Mouse (Mus musculus) embryonic facial prominence, embryonic 11.5 days (tissue): ENCODE results near the gene Chid1. TPM values are rescaled to one million over a fixed set of nuclear protein-coding genes. Genes with fewer than 3 reads are reported as not detected.

Experiments
- ATAC-seq: fragments of 200-750 bp; cut with Nextera tagmentation; replicated peaks from 2 replicates; pipeline ENCODE4 v1.8.0; 2017; ENCODE audit warnings: low read depth; ENCODE audit not compliant: insufficient number of reproducible peaks, low FRiP score, low TSS enrichment
- DNase-seq: peaks from one replicate; pipeline ENCODE4 v3.0.0-alpha.2; 2015; ENCODE audit warnings: low spot score
- H3K27ac ChIP-seq: fragments of 300-500 bp; sonication (generic); replicated peaks from 2 replicates; pipeline ENCODE4 v1.5.1; 2014; ENCODE audit warnings: mild to moderate bottlenecking, low read depth, low read length, control low read depth
- H3K27me3 ChIP-seq: fragments of 300-500 bp; sonication (generic); 2 replicates; pipeline ENCODE4 v1.6.1; 2014; ENCODE audit warnings: mild to moderate bottlenecking, low read length, moderate library complexity, mixed read lengths; ENCODE audit not compliant: control insufficient read depth, insufficient read depth
- H3K36me3 ChIP-seq: fragments of 300-500 bp; sonication (generic); replicated peaks from 2 replicates; pipeline ENCODE4 v1.6.1; 2014; ENCODE audit warnings: low read depth, mild to moderate bottlenecking, low read length, moderate library complexity, mixed read lengths; ENCODE audit not compliant: control insufficient read depth, insufficient read depth
- H3K4me1 ChIP-seq: fragments of 300-500 bp; sonication (generic); 2 replicates; pipeline ENCODE4 v1.6.1; 2014; ENCODE audit warnings: low read length, mixed read lengths; ENCODE audit not compliant: control insufficient read depth, insufficient read depth
- H3K4me2 ChIP-seq: fragments of 300-500 bp; sonication (generic); 2 replicates; pipeline ENCODE4 v1.6.1; 2014; ENCODE audit warnings: low read depth, mild to moderate bottlenecking, control low read depth, low read length, moderate library complexity
- H3K4me3 ChIP-seq: fragments of 300-500 bp; sonication (generic); 2 replicates; pipeline ENCODE4 v1.5.1; 2014; ENCODE audit warnings: low read depth, low read length, control low read depth
- H3K9ac ChIP-seq: fragments of 300-500 bp; sonication (generic); replicated peaks from 2 replicates; pipeline ENCODE4 v1.6.1; 2014; ENCODE audit warnings: mild to moderate bottlenecking, control low read depth, low read length
- H3K9me3 ChIP-seq: fragments of 300-500 bp; sonication (generic); replicated peaks from 2 replicates; pipeline ENCODE4 v1.6.1; 2016; ENCODE audit warnings: mild to moderate bottlenecking, low read length, inconsistent platforms, mixed read lengths; ENCODE audit not compliant: control insufficient read depth
- WGBS: fragments of 180-500 bp; shearing (Covaris S2); extraction: QIAGEN DNeasy Blood & Tissue Kit; methylation state at CpG from one replicate; pipeline ENCODE4 v1.1.7; 2014; 5-methylcytosine and 5-hydroxymethylcytosine counted together
- polyA plus RNA-seq: library from polyadenylated mRNA; unstranded; fragments of >200 nt; fragmentation: Nextera tagmentation; extraction: Ambion mirVana; gene quantifications from 2 replicates; pipeline ENCODE4 v1.2.1, GENCODE M21; 2014

Chid1 gene
- polyA plus RNA-seq, 1 experiment from 2014 or later, result 25.8 TPM

- Histone ChIP-seq H3K4me2 (no peak overlapping the region), H3K4me3 (no peak overlapping the region), H3K27ac (no peak overlapping the region), H3K9me3 (no peaks in the 10 kb centered on the region), H3K36me3 (no peaks in the 10 kb centered on the region), H3K27me3 (peaks cover 4% of the 10 kb centered on the region; the same call in 1 of the 2 replicates), H3K9ac (no peak overlapping the region), H3K4me1 (peaks cover 5% of the 10 kb centered on the region; the same call in 1 of the 2 replicates)
- 75% methylated on average over 5 of the region's 5 CpGs for WGBS
- DNase-seq (no peak), ATAC-seq (no peak)
Observed at GRCm38 (mm10) chr7:141484186-141485120, 55.2 kb downstream of the Chid1 start.

- no peak overlapping the region for H3K27ac ChIP-seq
- H3K9ac ChIP-seq, result no peak overlapping the region
- peaks cover 4% of the 10 kb centered on the region; the same call in 1 of the 2 replicates for H3K27me3 ChIP-seq
- no peak overlapping the region for H3K4me3 ChIP-seq
- WGBS, result 71% methylated on average over 6 of the region's 6 CpGs
- no peak overlapping the region for H3K4me2 ChIP-seq
- H3K36me3 ChIP-seq, result no peaks in the 10 kb centered on the region
- ATAC-seq (no peak), DNase-seq (no peak)
- H3K4me1 ChIP-seq, result peaks cover 5% of the 10 kb centered on the region; the same call in 1 of the 2 replicates
- H3K9me3 ChIP-seq, result no peaks in the 10 kb centered on the region
Observed at GRCm38 (mm10) chr7:141483114-141483653, 56.5 kb downstream of the Chid1 start.

- Histone ChIP-seq H3K36me3 (no peaks in the 10 kb centered on the region), H3K27ac (no peak overlapping the region), H3K9ac (peak overlapping the region; percentile 58), H3K27me3 (peaks cover 4% of the 10 kb centered on the region; the same call in 1 of the 2 replicates), H3K4me2 (peak overlapping the region; percentile 95), H3K9me3 (no peaks in the 10 kb centered on the region), H3K4me1 (peaks cover 5% of the 10 kb centered on the region; the same call in 1 of the 2 replicates), H3K4me3 (peak overlapping the region; percentile 55)
- ATAC-seq (0 out of 2 replicates have a peak, but pooled peaks have one; percentile 3), DNase-seq (no peak)
- 13% methylated on average over 11 of the region's 11 CpGs for WGBS
Observed at GRCm38 (mm10) chr7:141482531-141483024, 57.1 kb downstream of the Chid1 start.

DNA sequence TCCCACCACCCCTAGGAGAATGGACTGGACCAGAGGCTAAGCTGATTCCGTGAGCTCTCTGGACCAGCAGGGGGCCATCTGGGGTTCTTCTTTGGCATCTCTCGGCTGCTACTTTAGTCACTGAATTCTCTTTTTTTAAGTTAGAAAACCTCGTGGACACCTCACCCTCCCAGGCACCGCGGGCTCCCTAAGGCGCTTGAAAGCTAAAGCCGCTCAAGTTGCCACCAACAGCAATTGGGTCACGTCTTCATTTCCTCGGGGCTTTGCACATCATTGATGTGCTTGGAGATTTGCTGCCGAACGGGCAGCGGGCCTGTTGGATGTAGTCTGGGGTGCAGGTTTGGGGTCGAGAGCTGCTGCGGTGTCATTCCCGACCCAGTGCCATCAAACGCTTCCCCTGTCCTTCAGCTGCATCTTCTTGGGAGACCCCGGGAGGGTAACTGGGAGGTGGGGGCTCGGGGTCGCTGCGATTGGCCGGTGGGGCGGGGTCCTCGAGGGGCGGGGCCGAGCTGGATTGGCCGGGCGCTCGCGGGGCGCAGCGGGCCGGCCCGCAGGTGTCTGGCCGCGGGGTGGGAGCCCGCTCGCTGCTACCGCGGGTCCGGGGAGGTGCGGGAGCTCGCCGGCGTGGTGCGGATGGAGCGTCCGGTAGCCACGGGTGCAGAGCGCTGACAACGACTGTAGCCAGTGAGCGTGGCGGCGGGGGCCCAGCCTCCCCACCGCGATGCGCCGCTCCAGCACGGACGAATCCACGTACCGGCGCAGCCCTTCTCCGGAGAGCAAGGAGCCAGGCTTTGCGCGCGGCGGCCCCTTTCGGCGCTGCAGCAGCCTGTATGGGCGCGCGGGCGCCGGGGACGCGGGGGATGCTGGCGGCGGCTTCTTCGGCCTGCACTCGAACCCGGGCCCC is 57.9 kb downstream of the Chid1 start:
- DNase-seq (peak; percentile 74), ATAC-seq (0 out of 2 replicates have a peak, but pooled peaks have one; percentile 12)
- H3K9ac ChIP-seq, result peak overlapping the region; percentile 58
- H3K27ac ChIP-seq, result no peak overlapping the region
- H3K27me3 ChIP-seq, result peaks cover 4% of the 10 kb centered on the region; the same call in 1 of the 2 replicates
- H3K9me3 ChIP-seq, result no peaks in the 10 kb centered on the region
- H3K4me3 ChIP-seq, result peak overlapping the region; percentile 55
- H3K4me1 ChIP-seq, result peaks cover 5% of the 10 kb centered on the region
- H3K36me3 ChIP-seq, result no peaks in the 10 kb centered on the region
- under 1% methylated on average over 81 of the region's 81 CpGs for WGBS
- H3K4me2 ChIP-seq, result peak overlapping the region; percentile 95

- WGBS, result 8% methylated on average over 10 of the region's 10 CpGs
- Histone ChIP-seq H3K4me2 (peak overlapping the region; percentile 95), H3K27me3 (peaks cover 4% of the 10 kb centered on the region; the same call in 1 of the 2 replicates), H3K4me1 (peaks cover 9% of the 10 kb centered on the region), H3K9ac (no peak overlapping the region), H3K36me3 (no peaks in the 10 kb centered on the region), H3K27ac (no peak overlapping the region), H3K4me3 (no peak overlapping the region), H3K9me3 (no peaks in the 10 kb centered on the region)
- ATAC-seq (peak; percentile 36), DNase-seq (peak; percentile 84)
Observed at GRCm38 (mm10) chr7:141480842-141481497, 58.7 kb downstream of the Chid1 start.

DNA sequence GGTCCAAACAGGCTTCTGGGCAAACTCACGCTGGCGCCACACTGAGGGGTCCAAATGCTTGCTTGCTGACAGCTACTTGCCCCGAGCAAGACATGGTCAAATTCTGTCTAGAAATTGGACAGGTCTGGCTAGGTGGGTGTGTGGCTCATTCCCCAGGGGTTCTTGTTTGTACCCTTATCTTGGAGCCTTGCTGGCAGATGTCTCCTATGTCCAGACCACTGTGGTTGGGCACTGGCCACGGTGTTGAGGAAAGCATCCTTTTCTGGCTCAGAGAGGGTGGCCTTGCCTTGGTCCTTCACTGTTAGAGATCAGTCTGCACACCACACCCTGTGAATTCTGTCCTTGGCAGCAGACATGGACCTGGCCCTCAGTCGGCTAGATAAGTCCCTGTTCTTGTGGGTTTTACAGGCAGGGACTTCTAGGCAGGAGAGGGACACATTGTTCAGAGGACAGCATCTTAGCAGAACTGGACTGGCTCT is 61.3 kb downstream of the Chid1 start:
- Histone ChIP-seq H3K9ac (no peak overlapping the region), H3K36me3 (no peaks in the 10 kb centered on the region), H3K9me3 (no peaks in the 10 kb centered on the region), H3K4me3 (no peak overlapping the region), H3K4me2 (no peak overlapping the region), H3K27me3 (peaks cover 4% of the 10 kb centered on the region; the same call in 1 of the 2 replicates), H3K4me1 (peaks cover 9% of the 10 kb centered on the region), H3K27ac (no peak overlapping the region)
- 73% methylated on average over 5 of the region's 5 CpGs for WGBS
- ATAC-seq (no peak), DNase-seq (no peak)
